Mouse (Mus musculus): ENCODE data around the gene Gimap9. TPM values are rescaled to one million over a fixed set of nuclear protein-coding genes. Genes with fewer than 3 reads are reported as not detected.

Gimap9 gene
- polyA plus RNA-seq, 1 experiment from 2014 or later = 0.70 TPM

- no peaks in the 10 kb centered on the region for H3K4me1 ChIP-seq (ENCODE audit: control insufficient read depth, insufficient read depth, low read length)
- ATAC-seq (ENCODE audit: low read depth) = no peak
- WGBS = 95% methylated on average over 9 of the region's 9 CpGs
Measured at GRCm38 (mm10) chr6:48674291-48675058, 1.5 kb upstream of the Gimap9 start.

GRCm38 (mm10) chr6:48675400-48675930, 464 bp upstream of the Gimap9 start:
- Histone ChIP-seq H3K27ac (ENCODE audit: low read depth, low read length) (no peak overlapping the region), H3K9ac (replicated peaks; ENCODE audit: low read depth, low read length) (no peak overlapping the region), H3K9me3 (ENCODE audit: control insufficient read depth, low read length) (no peaks in the 10 kb centered on the region), H3K4me3 (ENCODE audit: low read depth, low read length) (no peak overlapping the region), H3K4me2 (ENCODE audit: low read depth, low read length) (no peak overlapping the region), H3K36me3 (ENCODE audit: control insufficient read depth, insufficient read depth, low read length) (no peaks in the 10 kb centered on the region), H3K4me1 (ENCODE audit: control insufficient read depth, insufficient read depth, low read length) (no peaks in the 10 kb centered on the region), H3K27me3 (ENCODE audit: control insufficient read depth, insufficient read depth, low read length) (no peaks in the 10 kb centered on the region)
- 56% methylated on average over 10 of the region's 10 CpGs for WGBS
- ATAC-seq (ENCODE audit: low read depth) = no peak

More at GRCm38 (mm10) chr6:48674291-48675058, 1.5 kb upstream of the Gimap9 start:
- H3K4me3 ChIP-seq (ENCODE audit: low read depth, low read length) = no peak overlapping the region
- no peaks in the 10 kb centered on the region for H3K36me3 ChIP-seq (ENCODE audit: control insufficient read depth, insufficient read depth, low read length)
- H3K27me3 ChIP-seq (ENCODE audit: control insufficient read depth, insufficient read depth, low read length) = no peaks in the 10 kb centered on the region
- no peaks in the 10 kb centered on the region for H3K9me3 ChIP-seq (ENCODE audit: control insufficient read depth, low read length)
- no peak overlapping the region for H3K9ac ChIP-seq (replicated peaks; ENCODE audit: low read depth, low read length)
- no peak overlapping the region for H3K27ac ChIP-seq (ENCODE audit: low read depth, low read length)
- H3K4me2 ChIP-seq (ENCODE audit: low read depth, low read length) = no peak overlapping the region

- Histone ChIP-seq H3K27ac (ENCODE audit: low read depth, low read length) (no peak overlapping the region), H3K4me3 (ENCODE audit: low read depth, low read length) (no peak overlapping the region), H3K4me1 (ENCODE audit: control insufficient read depth, insufficient read depth, low read length) (no peaks in the 10 kb centered on the region), H3K9ac (replicated peaks; ENCODE audit: low read depth, low read length) (no peak overlapping the region), H3K9me3 (ENCODE audit: control insufficient read depth, low read length) (no peaks in the 10 kb centered on the region), H3K36me3 (ENCODE audit: control insufficient read depth, insufficient read depth, low read length) (no peaks in the 10 kb centered on the region), H3K27me3 (ENCODE audit: control insufficient read depth, insufficient read depth, low read length) (no peaks in the 10 kb centered on the region), H3K4me2 (ENCODE audit: low read depth, low read length) (no peak overlapping the region)
- ATAC-seq (ENCODE audit: low read depth) = no peak
- 84% methylated on average over 5 of the region's 5 CpGs for WGBS
Measured at GRCm38 (mm10) chr6:48676860-48677415, 1.0 kb downstream of the Gimap9 start.

DNA sequence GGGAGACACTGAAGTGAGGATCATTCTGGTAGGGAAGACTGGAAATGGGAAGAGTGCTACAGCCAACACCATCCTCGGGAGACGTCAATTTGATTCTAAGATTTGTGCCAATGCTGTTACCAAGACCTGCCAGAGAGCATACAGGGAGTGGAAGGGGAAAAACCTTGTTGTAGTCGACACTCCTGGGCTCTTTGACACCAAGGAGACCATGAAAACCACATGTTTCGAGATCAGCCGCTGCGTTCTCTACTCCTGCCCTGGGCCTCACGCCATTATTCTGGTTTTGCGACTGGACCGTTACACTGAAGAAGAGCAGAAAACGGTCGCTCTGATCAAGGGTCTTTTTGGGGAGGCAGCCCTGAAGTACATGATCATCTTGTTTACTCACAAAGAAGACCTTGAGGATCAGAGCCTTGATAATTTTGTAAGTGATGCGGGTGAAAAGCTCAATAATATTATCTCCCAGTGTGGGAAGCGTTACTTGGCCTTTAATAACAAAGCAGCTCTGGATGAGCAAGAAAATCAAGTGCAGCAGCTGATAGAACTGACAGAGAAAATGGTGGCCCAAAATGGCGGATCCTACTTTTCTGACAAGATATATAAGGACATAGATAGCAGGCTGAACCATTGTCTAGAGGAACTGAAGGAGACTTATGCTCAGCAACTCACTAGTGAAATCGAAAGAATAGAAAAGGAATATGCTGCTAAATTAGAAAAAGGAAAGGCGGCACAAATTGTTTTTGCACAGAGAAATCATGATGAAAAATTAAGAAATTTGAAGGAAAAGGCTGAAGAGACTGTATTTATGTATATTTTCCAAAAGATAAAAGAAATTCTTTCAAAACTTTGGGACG, 1.8 kb downstream of the Gimap9 start:
- H3K27ac ChIP-seq (ENCODE audit: low read depth, low read length) = no peak overlapping the region
- no peak for ATAC-seq (ENCODE audit: low read depth)
- H3K4me3 ChIP-seq (ENCODE audit: low read depth, low read length) = no peak overlapping the region

DNA sequence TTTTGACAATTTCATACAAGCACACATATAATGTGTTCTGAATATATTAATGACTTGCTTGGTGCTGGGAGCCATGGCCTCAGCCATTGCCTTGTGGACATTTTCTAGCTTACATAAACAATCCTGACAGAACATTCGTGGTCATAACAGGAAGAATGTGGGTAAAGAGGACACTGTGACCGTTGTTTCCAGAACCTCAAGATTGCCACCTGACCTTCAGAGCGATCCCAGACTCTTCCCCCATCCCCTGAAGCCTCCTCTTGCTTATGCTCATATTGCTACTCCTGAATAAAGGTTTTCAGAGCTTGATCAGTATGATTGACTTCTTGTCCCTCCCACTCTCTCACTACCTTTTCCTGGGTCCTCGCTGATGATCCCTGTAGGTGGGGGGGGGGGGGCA, 2.5 kb downstream of the Gimap9 start:
- Histone ChIP-seq H3K4me2 (ENCODE audit: low read depth, low read length) (no peak overlapping the region), H3K4me3 (ENCODE audit: low read depth, low read length) (no peak overlapping the region), H3K9me3 (ENCODE audit: control insufficient read depth, low read length) (no peaks in the 10 kb centered on the region), H3K9ac (replicated peaks; ENCODE audit: low read depth, low read length) (no peak overlapping the region), H3K27me3 (ENCODE audit: control insufficient read depth, insufficient read depth, low read length) (no peaks in the 10 kb centered on the region), H3K27ac (ENCODE audit: low read depth, low read length) (no peak overlapping the region), H3K4me1 (ENCODE audit: control insufficient read depth, insufficient read depth, low read length) (no peaks in the 10 kb centered on the region), H3K36me3 (ENCODE audit: control insufficient read depth, insufficient read depth, low read length) (no peaks in the 10 kb centered on the region)
- ATAC-seq (ENCODE audit: low read depth) = no peak
- WGBS = 88% methylated on average over 4 of the region's 4 CpGs

More for the DNA sequence above, 1.8 kb downstream of the Gimap9 start:
- Histone ChIP-seq H3K4me1 (ENCODE audit: control insufficient read depth, insufficient read depth, low read length) (no peaks in the 10 kb centered on the region), H3K9ac (replicated peaks; ENCODE audit: low read depth, low read length) (no peak overlapping the region), H3K4me2 (ENCODE audit: low read depth, low read length) (no peak overlapping the region), H3K9me3 (ENCODE audit: control insufficient read depth, low read length) (no peaks in the 10 kb centered on the region), H3K27me3 (ENCODE audit: control insufficient read depth, insufficient read depth, low read length) (no peaks in the 10 kb centered on the region), H3K36me3 (ENCODE audit: control insufficient read depth, insufficient read depth, low read length) (no peaks in the 10 kb centered on the region)
- WGBS = 92% methylated on average over 17 of the region's 17 CpGs

- Histone ChIP-seq H3K4me3 (ENCODE audit: low read depth, low read length) (no peak overlapping the region), H3K27me3 (ENCODE audit: control insufficient read depth, insufficient read depth, low read length) (no peaks in the 10 kb centered on the region), H3K36me3 (ENCODE audit: control insufficient read depth, insufficient read depth, low read length) (no peaks in the 10 kb centered on the region), H3K4me2 (ENCODE audit: low read depth, low read length) (no peak overlapping the region), H3K4me1 (ENCODE audit: control insufficient read depth, insufficient read depth, low read length) (no peaks in the 10 kb centered on the region), H3K9me3 (ENCODE audit: control insufficient read depth, low read length) (no peaks in the 10 kb centered on the region), H3K9ac (replicated peaks; ENCODE audit: low read depth, low read length) (no peak overlapping the region), H3K27ac (ENCODE audit: low read depth, low read length) (no peak overlapping the region)
- ATAC-seq (ENCODE audit: low read depth) = no peak
- WGBS = 81% methylated on average over 6 of the region's 6 CpGs
Measured at GRCm38 (mm10) chr6:48679701-48680100, 3.8 kb downstream of the Gimap9 start.

- Histone ChIP-seq H3K27ac (ENCODE audit: low read depth, low read length) (no peak overlapping the region), H3K9me3 (ENCODE audit: control insufficient read depth, low read length) (no peaks in the 10 kb centered on the region), H3K27me3 (ENCODE audit: control insufficient read depth, insufficient read depth, low read length) (no peaks in the 10 kb centered on the region), H3K4me1 (ENCODE audit: control insufficient read depth, insufficient read depth, low read length) (no peaks in the 10 kb centered on the region), H3K4me2 (ENCODE audit: low read depth, low read length) (no peak overlapping the region), H3K4me3 (ENCODE audit: low read depth, low read length) (no peak overlapping the region), H3K9ac (replicated peaks; ENCODE audit: low read depth, low read length) (no peak overlapping the region), H3K36me3 (ENCODE audit: control insufficient read depth, insufficient read depth, low read length) (no peaks in the 10 kb centered on the region)
- ATAC-seq (ENCODE audit: low read depth) = no peak
- WGBS = 87% methylated on average over 5 of the region's 5 CpGs
Measured at GRCm38 (mm10) chr6:48680421-48680820, 4.5 kb downstream of the Gimap9 start.

DNA sequence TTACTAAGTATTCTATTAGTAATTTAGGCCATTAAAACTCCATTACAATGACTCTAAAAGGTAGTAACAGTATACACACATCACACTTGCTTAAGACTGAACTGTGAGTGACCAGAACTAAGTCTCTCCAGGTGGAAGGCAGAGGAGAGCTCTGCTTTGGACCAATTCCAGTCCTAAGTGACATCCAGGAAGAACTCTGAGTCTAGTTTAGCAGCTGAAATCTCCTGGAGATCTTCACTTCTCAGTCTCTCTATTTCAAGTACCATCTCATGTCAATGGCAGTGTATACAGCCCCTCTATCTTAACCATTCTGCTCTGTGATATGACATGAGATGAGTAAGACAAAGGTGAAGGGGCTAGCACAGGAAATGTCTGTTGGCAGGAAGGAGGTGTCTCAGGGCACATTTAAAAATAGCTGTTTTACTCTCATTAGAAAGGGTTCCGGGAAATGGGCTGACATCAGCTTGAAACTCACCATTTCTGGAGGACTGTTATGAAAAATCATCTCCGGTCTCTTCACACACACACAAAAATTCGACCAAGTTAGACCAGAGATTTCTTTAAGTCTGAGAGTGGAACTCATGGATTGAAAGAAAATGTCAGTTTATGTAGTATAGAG, 5.7 kb downstream of the Gimap9 start:
- Histone ChIP-seq H3K36me3 (ENCODE audit: control insufficient read depth, insufficient read depth, low read length) (no peaks in the 10 kb centered on the region), H3K27me3 (ENCODE audit: control insufficient read depth, insufficient read depth, low read length) (no peaks in the 10 kb centered on the region), H3K4me1 (ENCODE audit: control insufficient read depth, insufficient read depth, low read length) (no peaks in the 10 kb centered on the region), H3K9ac (replicated peaks; ENCODE audit: low read depth, low read length) (no peak overlapping the region), H3K4me2 (ENCODE audit: low read depth, low read length) (no peak overlapping the region), H3K4me3 (ENCODE audit: low read depth, low read length) (no peak overlapping the region), H3K9me3 (ENCODE audit: control insufficient read depth, low read length) (no peaks in the 10 kb centered on the region), H3K27ac (ENCODE audit: low read depth, low read length) (no peak overlapping the region)
- no peak for ATAC-seq (ENCODE audit: low read depth)
- 88% methylated on average over 3 of the region's 3 CpGs for WGBS

Data from neural tube, embryonic 14.5 days (tissue).